Mouse (Mus musculus) liver, embryonic 14.5 days (tissue): ENCODE data around the gene Edem2. TPM values are rescaled to one million over a fixed set of nuclear protein-coding genes. Genes with fewer than 3 reads are reported as not detected.

Source experiments
- ATAC-seq: fragments of 200-750 bp; cut with Nextera tagmentation; 2 replicates; pipeline ENCODE4 v1.8.0; 2017; ENCODE audit warnings: moderate number of reproducible peaks, mild to moderate bottlenecking, moderate library complexity; ENCODE audit not compliant: insufficient read depth
- DNase-seq, 3 experiments: peaks; one replicate each; pipeline ENCODE4 v3.0.0-alpha.2; 2012 to 2013; ENCODE audit warnings: low read depth in 3 of 3, low spot score in 3 of 3
- H3K27ac ChIP-seq: fragments of 300-500 bp; sonication (generic); 2 replicates; pipeline ENCODE4 v1.5.1; 2014; ENCODE audit warnings: moderate library complexity, mild to moderate bottlenecking, control low read depth, inconsistent platforms
- H3K27me3 ChIP-seq: fragments of 300-500 bp; sonication (generic); 2 replicates; pipeline ENCODE4 v1.6.1; 2014; ENCODE audit warnings: mild to moderate bottlenecking, low read length, moderate library complexity; ENCODE audit not compliant: control insufficient read depth, insufficient read depth
- H3K36me3 ChIP-seq: fragments of 300-500 bp; sonication (generic); replicated peaks from 2 replicates; pipeline ENCODE4 v1.6.1; 2014; ENCODE audit warnings: low read depth; ENCODE audit not compliant: control insufficient read depth, insufficient read depth
- H3K4me1 ChIP-seq, 2 experiments: fragments of 200-500 bp in 1 of 2; fragments of 300-500 bp in 1 of 2; sonication (generic) in 1 of 2; replicated peaks; 2 replicates each; pipeline ENCODE4 v1.6.1; 2012 to 2014; ENCODE audit warnings: antibody characterized with exemption in 1 of 2, inconsistent platforms in 1 of 2, low read length in 1 of 2; ENCODE audit not compliant: control insufficient read depth in 2 of 2, insufficient read depth in 2 of 2
- H3K4me2 ChIP-seq: fragments of 300-500 bp; sonication (generic); 2 replicates; pipeline ENCODE4 v1.6.1; 2014; ENCODE audit warnings: low read depth, mild to moderate bottlenecking, control low read depth, moderate library complexity
- H3K4me3 ChIP-seq, 2 experiments: fragments of 200-500 bp in 1 of 2; fragments of 300-500 bp in 1 of 2; sonication (generic) in 1 of 2; 2 replicates each; pipeline ENCODE4 v1.5.1; 2012 to 2014; ENCODE audit warnings: low read depth in 2 of 2, low read length in 2 of 2, mild to moderate bottlenecking in 2 of 2, control low read depth in 1 of 2, inconsistent platforms in 1 of 2, moderate library complexity in 1 of 2; ENCODE audit not compliant: insufficient read depth in 1 of 2
- H3K9ac ChIP-seq: fragments of 300-500 bp; sonication (generic); replicated peaks from 2 replicates; pipeline ENCODE4 v1.6.1; 2014; ENCODE audit warnings: mild to moderate bottlenecking, control low read depth, moderate library complexity
- H3K9me3 ChIP-seq: fragments of 300-500 bp; sonication (generic); 2 replicates; pipeline ENCODE4 v1.6.1; 2016; ENCODE audit warnings: low read length, mixed read lengths; ENCODE audit not compliant: control insufficient read depth
- CTCF ChIP-seq: IDR thresholded peaks from 2 replicates; pipeline ENCODE4 v1.5.1; 2016; ENCODE audit warnings: antibody characterized with exemption, low read depth, control low read depth
- EP300 ChIP-seq: IDR thresholded peaks from 2 replicates; pipeline ENCODE4 v1.6.1; 2016; ENCODE audit warnings: antibody characterized with exemption, low read depth
- WGBS: fragments of 180-500 bp; shearing (Covaris S2); extraction: QIAGEN DNeasy Blood & Tissue Kit; methylation state at CpG from one replicate; pipeline ENCODE4 v1.1.7; 2014; ENCODE audit not compliant: insufficient replicate concordance; 5-methylcytosine and 5-hydroxymethylcytosine counted together
- polyA plus RNA-seq, 2 experiments: library from polyadenylated mRNA; depleted of rRNA in 1 of 2; stranded (reverse) in 1 of 2; unstranded in 1 of 2; fragments of >200 nt; fragmentation: Nextera tagmentation in 1 of 2; extraction: Ambion mirVana in 1 of 2; gene quantifications; 2 replicates each; pipeline versions ENCODE4 v1.2.1 to v1.2.3; 2012 to 2014

The Edem2 gene
- polyA plus RNA-seq, 2 experiments, result 13.9 to 21.2 TPM

- under 1% methylated on average over 72 of the region's 72 CpGs for WGBS
- peak within 1 kb of the TSS; percentile 90 for H3K9ac ChIP-seq
- H3K27ac ChIP-seq, result peak within 1 kb of the TSS; percentile 3
- H3K4me3 ChIP-seq, result peak within 1 kb of the TSS; percentile 71 to 90
- no peaks in the 10 kb centered on the region for H3K27me3 ChIP-seq
- TF ChIP-seq EP300, result no peak
- TF ChIP-seq CTCF, result peak; percentile 99
- no peaks in the 10 kb centered on the region for H3K36me3 ChIP-seq
- DNase-seq (peak; percentile 86 to 90 (median 86)), ATAC-seq (peak; percentile 97)
- H3K4me2 ChIP-seq, result peak within 1 kb of the TSS; percentile 96
- H3K9me3 ChIP-seq, result no peaks in the 10 kb centered on the region
- H3K4me1 ChIP-seq, result peaks cover 7 to 8% of the 10 kb centered on the region in 2 experiments
Observed at GRCm38 (mm10) chr2:155691723-155692493, 37.4 kb downstream of the Edem2 start, which contains the start of gene Trpc4ap. Trpc4ap (minus strand) TSS chr2:155692384.

GRCm38 (mm10) chr2:155691336-155691722 is 37.9 kb downstream of the Edem2 start:
- Histone ChIP-seq H3K4me1 (peaks cover 7 to 8% of the 10 kb centered on the region in 2 experiments), H3K27me3 (no peaks in the 10 kb centered on the region), H3K36me3 (no peaks in the 10 kb centered on the region), H3K27ac (peak overlapping the region; percentile 3; the same call in 1 of the 2 replicates), H3K9ac (peak overlapping the region; percentile 90), H3K4me3 (peak overlapping the region; percentile 71 to 90), H3K9me3 (no peaks in the 10 kb centered on the region), H3K4me2 (peak overlapping the region; percentile 96)
- ATAC-seq (no peak), DNase-seq (no peak)
- WGBS, result 4% methylated on average over 8 of the region's 8 CpGs
- no peak for TF ChIP-seq EP300
- TF ChIP-seq CTCF, result no peak

- H3K27me3 ChIP-seq, result no peaks in the 10 kb centered on the region
- TF ChIP-seq CTCF (no peak), EP300 (no peak)
- no peak overlapping the region for H3K9ac ChIP-seq
- H3K4me1 ChIP-seq, result peaks cover 7 to 8% of the 10 kb centered on the region in 2 experiments
- WGBS, result 85% methylated on average over 4 of the region's 4 CpGs
- no peak overlapping the region for H3K4me2 ChIP-seq
- DNase-seq, result no peak
- no peak for ATAC-seq
- peaks cover 4% of the 10 kb centered on the region for H3K36me3 ChIP-seq
- no peak overlapping the region for H3K4me3 ChIP-seq
- H3K9me3 ChIP-seq, result no peaks in the 10 kb centered on the region
- no peak overlapping the region for H3K27ac ChIP-seq
Observed at GRCm38 (mm10) chr2:155689211-155689610, 40.1 kb downstream of the Edem2 start.

GRCm38 (mm10) chr2:155687746-155688145 is 41.5 kb downstream of the Edem2 start:
- Histone ChIP-seq H3K4me3 (no peak overlapping the region), H3K9me3 (no peaks in the 10 kb centered on the region), H3K9ac (no peak overlapping the region), H3K4me2 (no peak overlapping the region), H3K27me3 (no peaks in the 10 kb centered on the region), H3K27ac (no peak overlapping the region), H3K36me3 (peaks cover 4% of the 10 kb centered on the region), H3K4me1 (peaks cover 7 to 8% of the 10 kb centered on the region in 2 experiments)
- ATAC-seq (no peak), DNase-seq (no peak)
- WGBS, result 87% methylated on average over 11 of the region's 11 CpGs
- TF ChIP-seq EP300, result no peak
- no peak for TF ChIP-seq CTCF

GRCm38 (mm10) chr2:155686572-155686971 is 42.7 kb downstream of the Edem2 start:
- 77% methylated on average over 5 of the region's 5 CpGs for WGBS
- no peaks in the 10 kb centered on the region for H3K27me3 ChIP-seq
- H3K4me1 ChIP-seq, result peaks cover 7 to 10% of the 10 kb centered on the region in 2 experiments
- no peak for TF ChIP-seq EP300
- TF ChIP-seq CTCF, result no peak
- H3K9ac ChIP-seq, result no peak overlapping the region
- no peak overlapping the region for H3K27ac ChIP-seq
- DNase-seq (no peak), ATAC-seq (no peak)
- H3K4me2 ChIP-seq, result no peak overlapping the region
- no peak overlapping the region for H3K4me3 ChIP-seq
- H3K9me3 ChIP-seq, result no peaks in the 10 kb centered on the region
- peaks cover 4% of the 10 kb centered on the region for H3K36me3 ChIP-seq
